Mouse (Mus musculus) right cerebral cortex, adult 18-20 months (tissue): ENCODE results near the gene Smad5.

Source experiments
- DNase-seq: peaks from one replicate; pipeline ENCODE4 v3.0.0; 2022; ENCODE audit warnings: mixed read lengths

Smad5 gene

DNA sequence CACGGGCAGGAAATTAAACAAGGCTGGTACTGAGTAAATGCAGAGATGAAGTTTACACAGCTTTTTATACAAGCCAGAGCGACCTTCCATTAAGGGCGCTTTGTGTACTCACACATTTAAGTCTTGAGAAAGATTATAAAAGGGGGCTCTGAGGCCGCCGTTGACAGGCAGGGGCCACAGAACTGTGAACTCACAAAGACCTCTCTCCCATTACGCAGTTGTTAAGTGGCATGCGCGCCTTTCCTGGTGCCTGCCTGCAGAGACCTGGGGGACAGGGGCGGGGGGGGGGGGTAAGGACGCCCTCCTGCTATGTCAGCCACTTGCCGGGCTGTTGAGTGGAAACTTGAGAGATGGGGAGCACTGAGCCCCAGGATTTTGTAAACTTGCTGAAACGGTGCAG, 54.4 kb downstream of the Smad5 start:
- DNase-seq = no peak

DNA sequence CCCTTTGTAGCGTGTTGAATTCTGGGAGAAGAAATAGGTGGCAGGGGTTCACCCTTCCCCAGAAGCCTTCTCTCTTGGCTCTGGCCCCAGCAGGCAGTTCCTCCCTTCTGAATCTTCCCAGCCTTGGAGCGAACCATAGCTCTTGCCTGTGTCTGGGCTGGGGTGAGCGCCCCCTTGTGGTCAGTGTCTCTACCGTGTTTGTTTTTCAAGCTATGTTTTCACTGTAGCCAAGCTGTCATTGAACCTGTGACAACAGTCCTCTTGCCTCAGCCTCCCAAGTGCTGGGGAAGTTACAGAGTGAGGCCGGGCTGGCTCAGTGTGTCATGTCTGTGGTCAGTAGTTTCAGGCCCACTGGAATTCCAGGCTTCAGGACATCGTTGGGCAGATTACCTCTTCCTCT, 55.7 kb downstream of the Smad5 start:
- peak; percentile 58 for DNase-seq

DNA sequence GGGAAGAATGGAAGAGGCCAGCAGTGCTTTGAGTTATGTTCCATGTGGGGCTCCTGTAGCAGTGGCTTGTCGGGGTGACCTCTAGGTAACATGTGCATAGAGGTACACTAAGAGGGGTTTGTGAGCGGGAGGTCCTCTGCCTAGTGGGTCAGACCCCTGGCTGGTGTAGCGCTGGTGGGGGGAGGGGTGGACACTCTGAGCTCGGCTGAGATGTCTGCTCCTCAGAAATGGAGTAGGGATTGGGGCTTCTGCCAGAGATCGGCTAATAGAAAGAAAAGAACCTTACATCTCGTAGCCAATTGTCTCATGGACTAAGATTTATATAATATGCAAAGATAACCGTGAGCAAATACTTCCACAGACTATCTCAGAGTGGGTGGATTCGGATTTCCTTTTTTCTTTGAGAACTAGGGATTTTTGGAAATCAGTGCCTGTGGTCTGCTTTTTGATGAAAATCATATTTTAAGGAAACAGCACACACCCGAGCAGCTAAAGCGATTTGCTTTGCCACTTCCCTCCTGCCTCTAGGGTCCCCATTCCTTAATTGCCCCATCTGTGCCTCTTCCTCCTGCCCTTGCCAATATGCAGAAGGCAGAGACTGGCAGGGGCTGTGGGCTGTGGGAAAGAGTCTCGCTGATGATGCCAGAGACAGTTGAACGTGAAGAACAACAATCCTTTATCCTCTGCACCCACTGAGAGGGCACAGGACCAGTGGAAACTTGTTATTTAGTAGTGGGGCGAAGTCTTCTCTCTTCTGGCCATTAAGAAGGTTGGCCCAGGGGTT, 59.8 kb downstream of the Smad5 start:
- DNase-seq = no peak

DNA sequence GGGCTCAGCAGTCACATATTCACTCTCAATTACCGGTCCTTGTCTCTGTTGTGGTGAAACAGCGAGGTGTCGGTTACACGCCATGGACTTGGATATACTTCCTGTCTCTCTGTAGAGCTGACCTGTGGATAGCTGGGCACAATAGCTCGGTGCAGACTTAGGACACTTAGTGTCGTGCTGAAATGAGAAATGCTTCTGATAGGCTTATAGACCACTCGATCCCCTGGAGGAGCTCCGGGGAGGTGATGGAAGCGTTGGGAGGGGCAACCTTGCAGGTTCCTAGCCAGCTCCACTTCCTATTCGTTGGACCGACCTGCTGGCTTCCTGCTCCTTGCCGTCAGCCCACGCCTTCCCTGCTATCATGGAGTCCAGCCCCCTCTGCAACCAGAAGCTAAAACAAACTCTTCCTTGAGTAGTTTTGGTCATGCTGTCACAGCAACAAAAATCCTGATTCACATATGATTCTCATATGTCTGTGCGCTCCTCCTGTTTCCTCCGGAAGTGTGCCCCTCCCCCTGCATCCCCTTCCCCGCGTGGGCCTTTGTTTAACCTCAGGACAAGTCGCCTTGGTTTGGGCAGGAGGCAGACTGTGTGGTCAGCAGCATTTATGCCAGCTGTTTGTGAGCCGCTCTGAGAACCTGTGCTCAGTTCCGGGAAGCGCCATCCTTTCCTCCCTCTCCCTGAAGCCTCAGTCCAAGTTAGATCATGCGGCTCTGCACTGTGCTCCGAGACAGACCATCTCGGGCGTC, 62.6 kb downstream of the Smad5 start:
- DNase-seq = no peak

DNA sequence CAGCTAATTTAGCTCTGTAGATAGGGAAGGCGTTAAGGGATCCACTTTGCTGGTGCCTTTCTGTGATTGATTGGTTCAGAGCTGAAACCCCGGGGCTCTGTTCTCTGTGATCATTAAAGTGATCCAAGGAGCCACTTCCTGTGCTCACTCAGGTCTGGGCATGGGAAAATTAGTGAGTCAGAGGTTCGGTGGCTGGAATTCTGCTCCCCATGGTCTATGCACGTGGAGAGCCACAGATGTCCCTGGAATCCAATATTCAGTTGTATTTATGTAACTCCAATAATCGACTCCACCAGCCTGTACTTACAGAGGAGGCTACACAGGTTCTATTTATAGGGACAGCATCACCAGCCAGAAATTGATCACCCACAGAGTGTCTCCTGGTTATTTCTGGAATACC, 63.4 kb downstream of the Smad5 start:
- DNase-seq = no peak

DNA sequence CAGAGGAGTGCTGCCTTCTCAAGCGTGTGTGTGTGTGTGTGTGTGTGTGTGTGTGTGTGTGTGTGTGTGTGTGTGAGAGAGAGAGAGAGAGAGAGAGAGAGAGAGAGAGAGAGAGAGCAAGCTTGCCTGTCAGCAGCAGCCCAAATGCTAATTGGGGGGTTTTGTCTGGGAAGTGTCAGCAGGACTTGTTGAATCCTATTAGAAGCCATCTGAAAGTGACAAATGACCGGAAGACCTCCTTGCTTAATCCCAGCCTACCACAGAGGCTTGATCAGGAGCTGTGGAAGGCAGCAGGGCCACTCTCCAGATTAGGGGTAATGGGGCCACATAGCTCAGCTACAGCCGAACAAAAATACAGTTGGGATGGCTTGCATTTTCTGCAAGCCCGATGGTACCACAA, 66.6 kb downstream of the Smad5 start:
- DNase-seq = no peak

DNA sequence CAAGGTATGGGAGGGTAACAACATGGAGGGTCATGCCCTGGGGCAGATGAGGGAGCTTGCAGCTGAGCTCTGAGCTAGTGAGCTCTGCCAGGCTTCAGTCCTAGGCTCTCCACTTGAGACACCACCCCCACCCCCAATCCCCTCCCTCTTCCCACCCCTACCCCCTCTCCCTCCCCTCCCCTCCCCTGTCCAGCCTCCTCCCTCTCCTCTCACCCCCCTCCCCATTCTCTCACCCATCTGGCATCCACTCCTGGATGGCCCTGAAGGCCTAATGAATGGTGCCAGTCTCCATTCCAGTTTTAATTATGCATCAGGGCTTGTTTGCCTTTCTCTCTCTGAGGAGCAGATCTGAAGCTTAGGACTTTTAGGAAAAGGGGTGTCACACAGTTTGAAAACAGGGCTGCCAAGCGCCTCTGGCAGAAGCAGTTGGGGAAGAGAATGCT, 67.3 kb downstream of the Smad5 start:
- DNase-seq = no peak

DNA sequence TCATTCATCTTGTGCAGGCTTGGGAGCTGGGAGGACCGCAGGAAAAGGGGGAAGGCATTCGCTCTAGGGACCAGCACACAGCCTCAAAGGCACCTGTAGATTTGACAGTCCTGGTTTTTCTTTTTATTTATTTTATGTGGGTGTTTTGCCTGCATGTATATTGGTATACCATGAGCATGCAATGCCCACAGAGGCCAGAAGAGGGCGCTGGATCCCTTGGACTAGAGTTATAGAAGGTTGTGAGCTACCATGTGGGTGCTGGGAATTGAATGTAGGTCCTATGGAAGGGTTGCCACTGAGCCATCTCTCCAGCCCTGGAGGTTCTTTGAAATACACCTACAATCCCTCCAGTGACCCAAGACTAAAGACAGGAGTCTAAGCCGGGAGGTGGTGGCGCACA, 68.0 kb downstream of the Smad5 start:
- no peak for DNase-seq

DNA sequence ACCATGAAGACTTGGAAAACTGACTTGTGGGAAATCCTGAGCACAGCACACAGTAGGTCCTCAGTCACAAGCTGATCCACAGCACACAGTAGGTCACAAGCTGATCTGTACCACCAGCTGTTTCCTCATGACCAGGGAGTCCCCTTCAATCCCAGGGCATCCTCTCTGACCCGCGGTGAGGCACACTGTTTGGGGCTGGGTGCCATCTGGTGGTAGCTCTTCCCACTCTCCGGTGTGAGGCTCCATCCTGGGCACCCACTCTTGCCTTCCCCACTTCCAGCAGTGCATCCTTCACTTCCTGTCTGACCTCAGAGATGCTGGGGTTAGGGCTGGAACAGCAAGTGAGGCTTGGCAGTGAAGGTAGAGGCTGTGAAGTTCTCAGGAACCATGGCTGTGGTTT, 69.8 kb downstream of the Smad5 start:
- DNase-seq = no peak

DNA sequence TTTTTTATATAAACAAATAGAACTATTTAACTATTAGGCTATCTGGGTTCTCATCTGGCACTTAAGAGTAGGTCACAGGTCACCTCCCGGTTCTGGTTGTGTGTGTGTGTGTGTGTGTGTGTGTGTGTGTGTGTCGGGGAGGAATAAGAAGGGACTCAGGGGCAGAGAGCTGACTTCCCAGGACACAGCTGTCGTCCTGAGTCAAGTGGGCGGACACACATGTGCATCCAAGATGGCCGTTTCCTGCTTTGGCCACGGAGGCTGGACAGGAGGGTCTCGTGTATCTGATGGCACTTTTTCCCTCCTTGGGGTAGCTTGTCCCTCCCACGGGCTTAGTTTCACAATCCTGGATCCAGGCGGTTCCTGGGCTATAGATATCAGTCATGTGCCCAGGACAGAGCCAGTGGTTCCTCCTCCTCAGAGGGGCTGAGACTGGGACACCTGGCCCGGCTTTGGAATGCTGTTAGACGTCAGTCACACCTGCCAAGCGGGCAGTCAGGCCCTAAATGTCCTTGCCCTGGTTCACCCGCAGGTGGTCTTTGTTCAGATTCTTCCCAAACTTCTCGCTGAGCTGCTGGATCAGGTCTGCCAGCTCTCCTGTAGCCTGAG, 70.6 kb downstream of the Smad5 start:
- DNase-seq = no peak

DNA sequence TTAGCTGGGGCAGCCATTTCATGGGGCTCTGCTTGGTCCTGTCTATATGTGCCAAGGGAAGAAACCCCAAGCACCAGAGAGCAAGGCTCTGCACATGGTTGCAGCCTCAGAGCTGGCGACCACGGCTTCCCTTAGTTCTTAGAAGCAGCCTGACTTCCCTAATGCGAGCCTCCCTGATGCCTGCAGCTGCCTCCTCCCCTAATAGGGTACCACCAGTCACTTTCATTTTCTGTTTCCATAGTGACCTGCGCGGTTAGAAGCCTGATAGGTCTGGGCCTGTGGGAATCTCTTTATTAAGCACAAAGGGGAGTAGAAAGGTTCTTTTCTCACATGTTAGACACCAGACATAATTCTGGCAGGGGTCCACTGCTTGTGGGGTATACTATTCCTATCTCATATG, 71.5 kb downstream of the Smad5 start:
- DNase-seq = no peak

DNA sequence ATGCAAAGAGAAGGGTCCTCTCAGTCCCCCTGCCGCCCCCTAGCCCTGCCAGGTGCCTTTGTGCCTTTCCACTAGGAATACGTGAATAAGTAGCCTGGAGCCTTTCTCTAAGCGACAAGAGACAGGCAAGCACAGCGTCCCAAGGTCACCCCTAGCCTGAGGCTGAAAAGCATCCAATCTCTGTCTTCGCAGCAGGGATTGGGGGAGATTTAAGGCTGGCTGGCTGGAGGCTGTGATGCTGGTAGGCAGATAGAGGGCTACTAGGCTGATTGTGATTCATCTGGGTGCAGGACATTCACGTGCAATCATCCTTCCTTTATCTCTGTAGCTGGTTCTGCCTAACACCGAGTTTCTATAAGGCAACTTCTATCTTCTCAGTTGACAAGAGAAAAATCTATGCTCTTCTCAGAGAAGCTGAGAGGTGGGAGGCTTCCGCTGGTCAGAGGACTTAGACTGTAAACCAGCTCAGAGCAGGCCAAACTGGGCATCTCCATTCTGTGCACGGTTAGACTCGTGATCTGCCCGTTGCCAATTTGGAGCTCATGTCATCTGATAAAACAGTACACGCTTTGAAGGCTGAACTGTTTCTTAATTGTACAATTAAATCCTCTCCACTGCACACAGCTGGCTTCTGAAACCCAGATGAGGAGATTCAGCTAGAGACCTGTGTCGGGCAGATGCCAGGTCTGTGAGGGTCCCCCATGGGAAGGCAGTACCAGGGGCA, 78.1 kb downstream of the Smad5 start:
- peak; percentile 26 for DNase-seq

DNA sequence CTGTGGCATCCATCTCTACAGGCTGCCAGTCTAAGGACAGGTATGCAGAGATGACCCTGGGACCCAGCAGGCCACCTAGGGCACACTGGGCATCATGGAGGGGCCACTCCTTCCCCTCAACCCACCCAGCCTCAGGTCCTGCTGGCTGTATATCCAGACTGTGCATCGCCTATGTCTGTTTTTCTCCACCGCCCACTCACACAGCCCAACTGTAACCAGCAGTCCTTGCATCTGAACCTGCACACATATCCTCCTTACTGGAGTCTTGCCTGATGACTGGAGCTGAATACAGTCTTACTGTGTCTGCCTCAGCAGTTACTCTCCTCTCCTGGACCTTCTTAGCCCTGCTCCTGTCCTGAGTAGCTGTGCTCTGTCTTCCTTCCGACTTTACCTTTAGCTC, 78.9 kb downstream of the Smad5 start:
- peak; percentile 54 for DNase-seq

DNA sequence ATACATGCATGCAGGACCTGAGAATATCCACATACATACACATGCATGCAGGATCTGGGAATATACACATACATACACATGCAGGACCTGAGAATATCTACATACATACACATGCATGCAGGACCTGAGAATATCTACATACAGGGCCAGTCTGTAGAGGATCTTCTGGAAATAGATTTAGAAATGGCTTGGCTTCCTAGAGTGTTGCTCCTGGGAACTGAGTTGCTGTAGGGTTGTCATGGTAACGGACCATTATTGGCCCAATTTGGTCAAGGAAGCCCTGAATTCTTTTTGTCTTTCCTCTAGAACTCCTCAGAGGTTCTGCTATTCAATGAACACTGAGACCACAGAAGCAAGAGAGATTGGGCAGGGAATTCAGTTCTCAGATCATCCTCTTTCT, 79.8 kb downstream of the Smad5 start:
- peak; percentile 53 for DNase-seq

DNA sequence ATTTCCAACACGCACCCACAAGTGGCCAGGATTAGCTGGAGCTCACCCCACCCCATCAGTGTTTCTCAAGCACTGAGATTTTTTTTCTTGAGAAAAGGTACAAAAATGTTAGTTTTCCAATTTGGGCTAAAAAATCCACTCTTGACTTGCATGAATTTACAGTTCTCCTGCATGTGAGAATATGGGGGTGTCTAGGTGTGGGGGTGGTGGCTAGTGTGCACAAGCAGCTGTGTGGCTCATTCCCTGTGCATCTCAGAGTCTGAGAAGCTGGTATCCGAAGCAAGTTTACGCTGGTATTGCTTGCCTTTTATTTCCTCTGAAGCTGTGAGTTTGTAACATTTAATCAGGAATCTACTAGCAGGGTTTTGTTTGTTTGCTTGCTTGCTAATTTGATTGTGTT, 87.9 kb downstream of the Smad5 start:
- DNase-seq = peak; percentile 76
